Mouse (Mus musculus) induced T-regulatory cell, adult 2 months (primary cell): ENCODE data around the gene Mcts1.
A peak's percentile ranks its signal among the peaks of the same experiment; 100 is the strongest.

Source experiments
- DNase-seq: peaks from one replicate; pipeline ENCODE4 v3.0.0-alpha.2; 2012; ENCODE audit warnings: low read depth

Mcts1 gene

GRCm38 (mm10) chrX:38654681-38655080 is 54.3 kb downstream of the Mcts1 start:
- peak; percentile 34 for DNase-seq

- DNase-seq, result no peak
These were observed 56.0 kb downstream of the Mcts1 start for GRCm38 (mm10) chrX:38656206-38656883.
